Comparison of ENCODE assay signal across 13 mouse cellular contexts in genomic region chr6:40431356-40431755, GRCm38 (mm10). TPM values are rescaled to one million over a fixed set of nuclear protein-coding genes. Genes with fewer than 3 reads are reported as not detected.
A peak's percentile ranks its signal among the peaks of the same experiment; 100 is the strongest.
DNase-seq lines count a peak whose midpoint lies in the region; ATAC-seq and TF ChIP-seq lines count a peak whose summit lies in the region.
"Had no signal": no experiment of that assay in that cellular context is flagged by ENCODE, and none has a peak within 500 bp of the region (broad histone marks: within the 10 kb centered on the region; RNA-seq: fewer than 3 reads in every experiment).

No protein-coding gene starts in this region.

- no peak for TF ChIP-seq CTCF in left cerebral cortex, adult 2 months (IDR thresholded peaks at IDR 0.05)

- peak; percentile 86 for ATAC-seq in intestine, embryonic 16.5 days

- DNase-seq in left cerebral cortex, adult 2 months (ENCODE audit: extremely low spot score in 1 of 2, low spot score in 2 of 2), result no peak
- no peak for DNase-seq in left cerebral cortex, adult 18-20 months (ENCODE audit: low spot score in 2 of 2)
- DNase-seq in NIH3T3 (ENCODE audit: low read depth), result peak; percentile 54
- peak; percentile 85 for DNase-seq in cerebellum, adult 11 months
- DNase-seq in testis, postnatal 10 days (ENCODE audit: low spot score), result no peak
- DNase-seq in thymus, postnatal 10 days (ENCODE audit: low spot score in 2 of 2), result no peak
- DNase-seq in gastrocnemius, postnatal 4 days (ENCODE audit: low spot score in 2 of 2), result no peak
- DNase-seq: spleen, adult 18-20 months had no signal

- peak overlapping the region; percentile 24; the same call in 1 of the 2 replicates for H3K4me2 ChIP-seq in intestine, embryonic 16.5 days (ENCODE audit: low read depth, low read length)
- H3K4me2 ChIP-seq: heart, embryonic 12.5 days; lung, embryonic 15.5 days had no signal

- WGBS in intestine, embryonic 16.5 days, result 44% methylated on average over 4 of the region's 4 CpGs

- intact Hi-C loops in left cerebral cortex, adult 2 months (cut with DNase I), result no loop called here

- H3K36me3 ChIP-seq in intestine, embryonic 16.5 days (ENCODE audit: control insufficient read depth, insufficient read depth, low read length), result no peaks in the 10 kb centered on the region
- H3K36me3 ChIP-seq: heart, embryonic 12.5 days; lung, embryonic 15.5 days had no signal

- no peak overlapping the region; the same call in 1 of the 2 replicates for H3K9ac ChIP-seq in intestine, embryonic 16.5 days (ENCODE audit: low read depth, low read length)
- H3K9ac ChIP-seq: heart, embryonic 12.5 days; lung, embryonic 15.5 days had no signal

- H3K4me3 ChIP-seq in left cerebral cortex, adult 2 months, result no peak overlapping the region
- H3K4me3 ChIP-seq in intestine, embryonic 16.5 days (ENCODE audit: low read length), result no peak overlapping the region
- H3K4me3 ChIP-seq: heart, embryonic 12.5 days; lung, embryonic 15.5 days had no signal

- peak overlapping the region; percentile 7; the same call in 1 of the 2 replicates for H3K27ac ChIP-seq in left cerebral cortex, adult 2 months
- H3K27ac ChIP-seq in intestine, embryonic 16.5 days (ENCODE audit: low read length), result peak overlapping the region; percentile 66; the same call in 1 of the 2 replicates
- H3K27ac ChIP-seq: lung, embryonic 15.5 days had no signal

- peaks cover 17% of the 10 kb centered on the region for H3K4me1 ChIP-seq in intestine, embryonic 16.5 days (ENCODE audit: control insufficient read depth, insufficient read depth, low read length)

- H3K9me3 ChIP-seq in intestine, embryonic 16.5 days (ENCODE audit: control insufficient read depth, low read length), result no peaks in the 10 kb centered on the region
- H3K9me3 ChIP-seq: heart, embryonic 12.5 days; lung, embryonic 15.5 days had no signal

- H3K27me3 ChIP-seq in intestine, embryonic 16.5 days (replicated peaks; ENCODE audit: control insufficient read depth, insufficient read depth, low read length), result no peaks in the 10 kb centered on the region
- H3K27me3 ChIP-seq: lung, embryonic 15.5 days had no signal

RNA-seq across cellular contexts. Expression of gene E330009J07Rik, which starts 4.6 kb away (rescaled TPM):
- 10 to 100 TPM; 57.2 to 65.2 TPM for total RNA-seq in left cerebral cortex, adult 2 months (2021)
- 10 to 100 TPM; 60.6 to 72.1 TPM for total RNA-seq in left cerebral cortex, adult 18-20 months (2021)
- polyA plus RNA-seq in intestine, embryonic 16.5 days (2015; fragmentation: Nextera tagmentation; extraction: Ambion mirVana), result 6.0 and 6.2 TPM in 2 replicates
- total RNA-seq in gastrocnemius, postnatal 4 days (2021), result 1 to 10 TPM; 3.9 to 5.4 TPM

RNA-seq across cellular contexts. Expression of gene Wee2, which starts 7.5 kb away (rescaled TPM):
- under 1 TPM in 1 of 2 experiments, not detected in 1; 0.41 TPM for total RNA-seq in left cerebral cortex, adult 2 months (2021)
- under 1 TPM in 1 of 2 experiments, not detected in 1; 0.33 TPM for total RNA-seq in left cerebral cortex, adult 18-20 months (2021)
- polyA plus RNA-seq in intestine, embryonic 16.5 days (2015; fragmentation: Nextera tagmentation; extraction: Ambion mirVana), result 0.07 TPM in 1 of 2 replicates, not detected in the other
- not detected for total RNA-seq in gastrocnemius, postnatal 4 days (2021)
- polyA plus RNA-seq: heart, embryonic 12.5 days; lung, embryonic 15.5 days had no signal

RNA-seq across cellular contexts. Expression of gene Ssbp1, which starts 39.8 kb away (rescaled TPM):
- 10 to 100 TPM; 30.2 to 30.9 TPM for total RNA-seq in left cerebral cortex, adult 2 months (2021)
- total RNA-seq in left cerebral cortex, adult 18-20 months (2021), result 10 to 100 TPM; 27.9 to 31.7 TPM
- polyA plus RNA-seq in intestine, embryonic 16.5 days (2015; fragmentation: Nextera tagmentation; extraction: Ambion mirVana), result 128 and 135 TPM in 2 replicates
- total RNA-seq in gastrocnemius, postnatal 4 days (2021), result 10 to 100 TPM; 35.7 to 41.4 TPM

RNA-seq across cellular contexts. Expression of gene Tas2r137, which starts 59.7 kb away (rescaled TPM):
- under 1 TPM; 0.32 to 0.33 TPM for total RNA-seq in left cerebral cortex, adult 2 months (2021)
- not detected for total RNA-seq in left cerebral cortex, adult 18-20 months (2021)
- not detected in 2 replicates for polyA plus RNA-seq in intestine, embryonic 16.5 days (2015; fragmentation: Nextera tagmentation; extraction: Ambion mirVana)
- total RNA-seq in gastrocnemius, postnatal 4 days (2021), result not detected
- total RNA-seq: layer of hippocampus, adult 8-10 months had no signal
- polyA plus RNA-seq: heart, embryonic 12.5 days; lung, embryonic 15.5 days; neural tube, embryonic 11.5 days had no signal

Comparison
In these comparisons a context has a peak if more than half of its experiments do, and no peak if none do; other contexts are left out.
1. DNase-seq: peak in NIH3T3 (single experiment) and cerebellum, adult 11 months (single experiment); none in left cerebral cortex, adult 2 months (0 of 2), left cerebral cortex, adult 18-20 months (0 of 2), testis, postnatal 10 days (single experiment), thymus, postnatal 10 days (0 of 2) and gastrocnemius, postnatal 4 days (0 of 2).
2. RNA of gene E330009J07Rik, which starts 4.6 kb away (total RNA-seq): 60.6 to 72.1 TPM in left cerebral cortex, adult 18-20 months and 57.2 to 65.2 TPM in left cerebral cortex, adult 2 months; 3.9 to 5.4 TPM in gastrocnemius, postnatal 4 days; every median in the first group is over 4 times any median in the second.